Mouse (Mus musculus): ENCODE results near the gene Apc2.

- TF ChIP-seq CTCF (conservative IDR thresholded peaks at IDR 0.05; ENCODE audit: low read length) = no peak
- TF ChIP-seq NANOG (IDR thresholded peaks at IDR 0.05; ENCODE audit: borderline replicate concordance, low read length) = no peak
Measured at GRCm38 (mm10) chr10:80323261-80324119, 27.7 kb downstream of the Apc2 start.

Measured in E14TG2a.4 (cell line).